Mouse (Mus musculus) cerebellum, adult 18-20 months (tissue): ENCODE measurements around the gene Tiparp.

Source experiments
- DNase-seq, 2 experiments: peaks; one replicate each; pipeline ENCODE4 v3.0.0; 2021

The Tiparp gene

DNA sequence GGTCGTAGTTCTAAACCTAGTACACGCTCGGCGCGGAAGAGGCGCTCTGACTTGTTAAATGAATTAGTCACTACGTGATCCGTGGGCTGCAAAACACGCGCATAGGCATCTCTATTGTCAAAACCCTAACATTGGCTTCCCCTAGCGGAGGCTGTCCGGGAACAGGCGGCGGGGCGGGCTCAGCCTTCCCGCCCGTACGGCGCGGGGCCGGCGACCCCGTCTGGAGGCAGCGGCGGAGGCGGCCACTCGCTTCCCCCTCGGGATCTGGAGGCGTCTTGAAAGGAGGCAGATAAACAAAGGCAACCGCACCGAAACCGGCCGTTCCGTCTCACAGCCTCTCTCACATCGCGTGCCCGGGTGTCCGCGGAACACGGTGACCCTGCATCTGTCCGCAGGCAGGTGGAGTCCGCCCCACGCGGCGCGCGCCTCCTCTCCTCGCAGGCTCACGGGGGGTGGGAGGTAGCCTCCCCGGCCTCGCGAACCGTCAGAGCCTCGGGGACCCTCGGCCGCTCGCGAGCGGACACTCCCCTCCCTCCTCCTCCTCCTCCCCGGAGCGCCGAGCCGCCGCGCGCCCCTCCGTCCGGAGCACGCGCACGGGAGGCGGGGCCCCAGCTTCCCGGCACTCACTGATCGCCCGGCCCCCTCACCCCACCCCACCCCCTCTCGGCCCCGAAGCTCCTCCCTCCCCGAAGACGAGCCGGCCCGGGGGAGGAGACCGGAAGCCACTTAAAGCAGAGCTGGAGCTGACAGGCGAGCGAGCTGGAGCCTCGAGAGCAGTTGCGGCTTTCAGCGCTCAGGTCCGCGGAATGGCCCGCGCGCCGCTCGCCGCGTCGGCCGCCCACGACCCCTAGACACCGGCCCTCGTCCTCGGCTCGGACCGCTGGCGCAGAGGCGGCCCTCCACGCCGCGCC, at the start of gene Tiparp:
Gene Tiparp, plus strand, starts transcription at position 720 of the 911 bp plus-strand sequence.
- peak; percentile 88 to 89 for DNase-seq

DNA sequence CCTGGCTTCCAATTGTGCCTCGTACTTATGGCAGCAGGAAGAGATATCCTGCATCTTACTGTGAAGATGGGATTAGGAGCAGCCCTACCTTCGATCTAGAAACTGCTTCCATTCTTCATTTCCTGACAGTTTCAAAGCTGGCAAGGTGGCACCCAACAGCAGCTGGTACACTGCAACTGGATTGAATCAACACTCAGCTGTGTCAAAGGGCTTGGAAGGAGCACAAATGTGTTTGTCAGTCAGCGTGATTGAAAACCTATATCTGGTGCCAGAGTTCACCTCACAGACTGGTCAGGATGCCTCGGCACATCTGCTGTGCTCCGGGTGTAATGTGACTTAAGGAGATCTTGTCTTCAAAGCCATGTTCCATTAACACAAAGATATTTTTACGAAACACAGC, 47.5 kb upstream of the Tiparp start:
- DNase-seq = no peak

DNA sequence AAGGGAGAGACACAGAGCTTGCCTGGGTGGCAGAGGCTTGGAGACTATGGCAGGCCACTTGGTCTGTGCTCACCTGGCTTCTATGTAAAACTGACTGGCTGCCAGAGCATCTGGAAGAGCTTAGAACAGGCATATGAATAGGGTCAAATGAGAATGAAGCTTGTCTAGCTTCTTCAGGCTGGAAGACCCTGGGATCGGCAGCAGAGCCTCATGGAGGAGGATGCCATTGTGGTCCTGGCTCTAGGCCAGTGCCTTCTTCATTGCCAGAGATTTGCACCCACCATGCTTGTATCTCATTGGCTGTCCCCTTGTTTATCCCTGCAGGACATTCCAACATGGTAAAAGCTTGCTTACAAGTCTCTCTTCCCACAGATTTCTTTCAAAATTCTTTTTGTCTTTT, 45.9 kb upstream of the Tiparp start:
- DNase-seq = no peak

DNA sequence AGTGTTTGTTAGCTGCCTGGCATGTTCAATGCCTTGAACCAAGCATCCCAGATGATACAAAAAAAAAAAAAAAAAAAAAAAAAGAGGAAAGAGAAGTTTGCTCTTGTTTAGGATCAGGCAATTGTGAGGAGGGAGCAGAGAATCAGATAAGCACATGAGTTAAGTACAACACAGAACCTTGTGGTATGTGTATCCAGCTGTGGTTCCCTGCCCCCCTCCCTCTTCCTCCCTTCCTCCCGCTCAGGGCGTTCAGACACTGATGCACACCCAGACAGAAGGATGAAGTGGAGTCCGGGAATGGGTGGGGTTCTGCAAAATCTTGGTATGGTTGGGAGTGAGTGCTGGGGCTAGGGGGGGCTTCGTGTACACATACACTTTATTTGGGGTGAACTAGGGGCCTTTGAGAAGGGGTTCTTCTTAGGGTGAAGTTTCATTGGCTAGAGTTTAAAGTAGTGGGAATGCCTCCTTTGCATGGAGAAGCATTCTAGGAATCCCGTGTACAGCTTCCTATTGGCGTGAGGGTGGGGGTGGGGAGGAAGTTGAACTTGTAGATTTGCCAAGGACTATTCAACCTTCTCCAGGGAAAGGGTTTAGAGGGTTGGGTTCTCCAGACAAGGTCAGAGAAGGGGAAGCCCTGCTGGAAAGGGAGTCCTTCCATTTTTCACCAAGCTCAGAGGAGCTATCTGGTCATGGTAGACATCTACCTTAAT, 45.4 kb upstream of the Tiparp start:
- no peak for DNase-seq

DNA sequence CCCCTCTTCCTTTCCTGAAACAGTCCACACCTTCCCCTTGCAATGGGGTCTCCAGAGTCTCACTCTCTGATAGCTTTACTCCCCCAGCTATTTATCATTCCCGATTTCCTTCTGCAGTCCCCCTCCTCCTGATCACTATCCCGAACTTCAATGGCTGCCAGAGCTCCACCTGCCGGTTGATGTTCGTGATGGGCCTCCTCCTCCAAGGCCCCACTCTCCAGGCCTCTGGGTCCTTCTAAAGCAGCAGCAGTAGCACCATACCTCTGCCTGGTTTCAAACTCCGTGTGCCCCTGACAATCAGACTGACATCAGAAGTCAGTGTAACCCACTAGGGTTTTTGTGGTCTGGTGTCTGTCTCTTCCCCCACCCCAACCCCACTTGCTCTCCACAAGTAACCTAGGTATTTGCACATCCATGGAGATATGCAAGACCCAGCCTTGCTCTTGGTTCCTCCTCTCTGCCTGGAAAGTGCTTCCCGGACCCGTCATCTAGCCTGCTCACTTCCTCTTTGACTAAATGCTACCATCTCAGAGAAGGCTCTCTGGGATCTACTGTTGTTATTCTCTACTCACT, 44.0 kb upstream of the Tiparp start:
- no peak for DNase-seq

DNA sequence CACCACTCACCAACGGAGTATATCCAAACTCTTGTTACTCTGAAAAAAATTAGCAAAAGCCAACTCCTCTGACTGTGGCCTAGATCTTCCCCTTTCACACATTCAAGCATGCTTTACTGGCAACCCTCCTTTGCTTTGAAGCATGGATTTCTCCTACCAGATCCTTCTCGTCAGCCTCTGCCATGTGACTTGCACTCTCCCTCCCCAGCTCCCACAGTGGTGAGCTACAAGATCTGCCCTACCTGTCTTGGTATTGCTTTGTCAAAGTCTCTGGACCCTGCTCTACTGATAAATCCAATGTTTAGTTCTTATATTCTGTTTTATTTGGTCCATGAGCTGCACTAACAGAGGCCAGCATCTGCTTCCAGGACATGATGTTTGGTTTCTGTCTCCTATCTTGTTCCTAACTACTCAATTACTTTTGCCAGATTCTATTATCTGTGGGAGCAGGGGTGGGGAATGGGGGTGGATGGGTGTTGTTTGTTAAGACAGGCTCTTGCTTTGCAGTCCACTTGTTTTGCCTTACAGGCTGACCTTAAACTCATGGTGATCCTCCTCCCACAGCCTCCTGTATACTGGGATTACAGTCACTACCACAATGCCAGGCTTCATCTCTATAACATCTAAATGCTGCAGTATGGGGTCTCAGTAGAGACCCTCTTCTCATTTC, 40.7 kb upstream of the Tiparp start:
- DNase-seq = no peak

DNA sequence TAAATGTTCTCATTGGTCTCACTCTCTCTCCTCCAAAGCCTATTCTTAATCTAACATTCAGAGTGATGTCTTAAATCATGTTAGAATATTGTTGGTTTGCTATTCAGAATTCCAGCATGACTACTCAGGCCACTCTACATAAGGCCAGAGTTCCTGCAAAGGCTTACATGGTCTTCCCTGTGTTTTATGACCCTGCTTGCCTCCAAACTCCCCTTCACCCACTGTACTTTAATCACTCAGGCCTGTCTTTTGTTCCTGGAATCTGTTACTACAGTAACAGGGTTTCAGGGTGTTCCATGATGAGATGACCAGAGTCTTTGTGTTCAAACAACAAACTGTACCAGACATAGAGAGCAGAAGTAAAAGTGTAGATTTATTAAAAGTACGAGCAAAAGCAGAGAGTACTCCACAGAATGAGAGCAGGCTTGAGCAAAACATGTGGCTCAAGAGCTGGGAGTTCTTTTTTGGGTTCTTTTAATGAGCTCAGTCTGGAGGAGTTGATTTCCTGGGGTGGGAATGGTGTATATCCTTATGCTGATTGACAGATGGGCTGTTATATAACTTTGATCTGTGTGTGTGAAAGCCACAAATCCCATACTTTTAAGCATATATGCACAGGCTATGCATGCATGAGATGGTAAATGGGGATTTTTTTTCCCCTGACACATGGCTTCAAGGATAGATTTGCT, 39.5 kb upstream of the Tiparp start:
- no peak for DNase-seq

DNA sequence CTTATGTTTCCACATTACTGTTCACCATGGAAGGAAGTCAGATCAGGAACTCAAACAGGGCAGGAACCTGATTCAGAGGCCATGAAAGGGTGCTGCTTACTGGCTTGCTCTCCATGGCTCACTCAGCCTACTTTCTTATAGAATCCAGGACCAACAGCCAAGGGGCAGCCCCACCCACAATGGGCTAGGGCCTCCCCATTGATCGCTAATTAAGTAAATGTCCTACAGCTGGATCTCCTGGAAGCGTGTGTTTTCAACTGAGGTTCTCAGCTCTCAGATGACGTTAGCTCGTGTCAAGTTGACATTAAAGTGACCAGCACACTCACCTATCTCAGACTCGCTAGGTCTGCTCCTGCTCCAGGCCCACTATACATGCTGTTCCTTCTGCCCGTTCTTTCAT, 38.6 kb upstream of the Tiparp start:
- no peak for DNase-seq

DNA sequence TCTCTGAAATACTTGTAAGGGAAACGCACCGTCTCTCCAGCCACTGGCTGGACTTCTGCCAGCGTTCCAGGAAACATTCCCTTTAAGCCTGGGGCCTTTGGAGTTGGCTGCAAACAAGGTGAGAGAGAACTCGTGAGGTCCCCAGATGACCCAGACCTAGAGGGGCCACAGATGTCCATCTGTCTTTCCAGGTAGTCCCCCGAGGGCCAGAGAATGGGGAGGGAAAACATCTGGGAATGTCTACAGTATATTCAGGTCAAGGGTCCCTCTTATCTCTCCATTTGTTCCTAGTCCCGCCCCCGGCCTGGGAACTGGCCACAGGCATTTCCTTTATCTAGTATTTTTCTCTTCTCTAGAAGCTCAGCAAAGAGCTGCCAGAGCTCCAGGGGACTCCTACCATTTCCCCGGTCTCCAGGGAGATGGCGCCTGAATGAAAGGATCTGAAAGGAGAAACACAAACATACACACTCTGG, 33.9 kb upstream of the Tiparp start:
- peak in 1 of 2 experiments; percentile 5 for DNase-seq

DNA sequence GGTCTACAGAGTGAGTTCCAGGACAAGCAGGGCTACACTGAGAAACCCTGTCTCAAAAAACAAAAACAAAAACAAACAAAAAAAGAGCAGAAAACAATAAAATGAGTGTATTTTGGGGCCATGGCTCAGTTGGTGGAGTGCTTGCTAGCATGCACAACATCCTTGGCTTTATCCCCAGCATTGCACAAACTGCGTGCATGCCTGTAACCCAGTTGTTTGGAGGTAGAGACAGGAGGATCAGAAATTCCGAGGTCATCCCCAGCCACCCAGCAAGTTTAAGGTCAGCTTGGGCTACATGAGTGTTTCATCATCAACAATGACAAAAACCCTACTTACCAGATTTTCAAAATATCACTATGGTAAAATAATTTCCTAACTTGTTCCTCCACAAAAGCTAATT, 20.4 kb upstream of the Tiparp start:
- DNase-seq = no peak

DNA sequence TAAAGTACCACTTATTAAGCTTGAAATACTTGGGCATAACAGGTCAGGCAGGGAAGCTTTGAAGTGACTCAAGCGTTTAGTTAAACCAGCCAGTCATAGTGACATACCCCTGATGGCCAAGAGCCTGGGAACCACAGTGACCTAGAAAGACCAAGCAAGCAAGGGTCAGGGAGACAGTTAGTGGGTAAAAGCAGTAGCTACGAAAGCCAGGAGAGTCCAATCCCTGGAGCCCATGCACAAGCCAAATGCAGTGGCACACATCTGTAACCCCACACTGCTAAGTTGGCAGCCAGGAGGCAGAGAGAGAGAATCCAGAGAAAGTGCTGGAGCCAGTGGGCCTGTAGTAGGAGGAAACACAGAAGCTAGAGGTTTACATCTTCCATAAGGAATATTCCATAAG, 17.6 kb upstream of the Tiparp start:
- no peak for DNase-seq

DNA sequence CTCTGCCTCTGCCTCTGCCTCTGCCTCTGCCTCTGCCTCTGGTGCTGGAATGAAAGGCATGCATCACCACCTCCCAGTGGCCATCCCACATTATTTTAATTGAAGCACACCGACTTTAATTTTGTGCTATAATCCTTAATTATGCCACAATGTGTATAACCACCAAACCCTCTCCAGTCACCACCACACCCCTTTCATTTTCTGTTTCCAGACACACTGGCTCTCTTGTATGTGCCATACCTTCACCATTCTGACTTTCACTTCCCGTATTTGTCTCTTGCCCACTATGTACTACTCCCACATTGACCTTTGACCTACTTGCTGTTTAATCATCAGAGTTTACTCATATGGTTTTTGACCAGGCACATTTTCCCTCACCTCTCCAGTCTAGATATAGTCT, 12.5 kb upstream of the Tiparp start:
- no peak for DNase-seq

DNA sequence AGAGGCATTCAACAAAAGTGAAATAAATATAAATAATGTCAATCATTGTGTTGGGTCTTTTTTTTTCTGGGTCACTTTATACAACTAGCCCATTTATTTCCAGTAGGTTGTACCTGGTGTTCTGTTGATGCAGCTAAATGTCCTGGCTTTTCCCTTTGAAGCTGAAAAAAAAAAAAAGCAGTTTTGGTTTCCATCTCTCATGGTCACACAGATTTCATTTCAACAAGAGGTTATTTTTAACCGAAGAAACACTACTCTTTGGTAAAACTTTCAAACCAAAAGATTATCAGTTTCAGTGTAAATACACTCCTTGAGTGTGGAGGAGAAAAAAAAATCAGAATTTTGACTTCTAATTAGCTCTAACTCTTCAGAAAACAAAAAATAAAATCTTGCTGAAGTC, 11.7 kb upstream of the Tiparp start:
- DNase-seq = no peak

DNA sequence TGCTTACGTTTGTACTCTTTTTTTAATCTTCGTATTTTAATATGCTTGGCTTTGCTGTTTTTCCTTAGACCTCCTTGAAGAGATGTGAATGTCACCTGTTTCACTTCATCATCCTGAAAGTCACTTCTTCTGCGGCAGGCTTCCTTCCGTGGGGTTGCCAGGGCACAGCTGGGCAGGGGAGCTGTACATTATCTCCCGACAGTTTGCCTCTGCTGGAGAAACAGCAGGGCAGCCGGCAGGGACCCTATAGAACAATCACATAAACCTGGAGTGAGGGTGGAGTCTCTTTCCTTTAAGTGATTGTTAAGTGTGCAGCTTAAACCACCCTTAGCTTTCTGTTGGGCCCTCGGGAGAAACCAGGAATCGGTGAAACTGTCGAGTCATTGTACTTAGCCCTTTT, 11.1 kb upstream of the Tiparp start:
- DNase-seq = no peak

DNA sequence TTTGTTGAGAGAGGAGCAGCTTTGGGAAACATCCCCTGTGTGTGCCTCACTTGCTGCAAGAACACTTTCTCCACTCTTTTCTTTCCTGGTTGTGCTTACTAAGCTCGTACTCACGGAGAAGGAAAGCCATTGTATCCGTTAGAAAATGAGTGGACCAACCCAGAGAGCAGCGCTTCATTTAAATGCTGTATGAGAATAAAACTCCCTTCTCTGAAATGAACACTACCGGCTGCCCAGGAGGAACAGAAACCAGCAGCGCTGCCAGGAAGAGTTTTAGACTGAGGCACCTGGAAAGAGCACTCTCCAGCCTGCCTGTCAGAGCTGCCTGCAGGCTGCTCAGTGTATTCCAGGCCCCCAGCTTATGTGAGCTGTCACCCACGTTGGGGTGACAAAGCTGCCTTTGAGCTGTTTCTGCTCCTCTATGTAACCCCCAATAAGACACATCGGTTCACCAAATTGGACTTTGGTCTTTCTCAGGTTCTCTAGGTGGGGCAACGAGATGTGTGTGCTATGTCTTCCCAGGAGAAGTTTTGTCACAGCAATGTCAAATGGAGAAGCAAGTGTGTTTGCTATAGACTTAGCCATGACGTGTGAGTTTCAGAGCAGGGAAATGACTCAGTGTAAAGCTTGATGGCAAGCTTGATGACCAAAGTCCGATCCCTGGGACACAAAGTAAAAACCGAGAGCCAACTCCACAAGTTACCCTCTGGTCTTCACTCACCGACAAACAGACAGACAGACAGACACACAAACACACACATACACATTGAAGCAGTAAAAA, 10.3 kb upstream of the Tiparp start:
- DNase-seq = no peak

DNA sequence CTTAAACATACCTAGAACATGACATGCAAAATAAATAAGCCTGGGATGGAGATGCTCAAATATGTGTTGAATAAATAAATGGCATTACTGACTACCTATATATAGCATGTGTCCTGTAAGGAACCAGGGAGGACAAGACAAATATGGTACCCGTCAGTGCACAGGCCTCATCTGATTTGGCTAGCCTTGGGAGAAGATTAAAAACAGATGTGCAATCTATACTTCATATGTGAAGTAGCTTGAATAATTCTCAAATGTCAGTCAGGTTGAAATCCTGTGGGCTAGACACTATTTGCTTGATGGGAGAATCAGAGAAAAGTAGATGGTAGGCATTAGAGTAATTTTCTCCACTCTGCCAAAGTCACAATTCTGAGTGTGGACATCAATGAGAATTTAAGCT, 6.8 kb upstream of the Tiparp start:
- no peak for DNase-seq

DNA sequence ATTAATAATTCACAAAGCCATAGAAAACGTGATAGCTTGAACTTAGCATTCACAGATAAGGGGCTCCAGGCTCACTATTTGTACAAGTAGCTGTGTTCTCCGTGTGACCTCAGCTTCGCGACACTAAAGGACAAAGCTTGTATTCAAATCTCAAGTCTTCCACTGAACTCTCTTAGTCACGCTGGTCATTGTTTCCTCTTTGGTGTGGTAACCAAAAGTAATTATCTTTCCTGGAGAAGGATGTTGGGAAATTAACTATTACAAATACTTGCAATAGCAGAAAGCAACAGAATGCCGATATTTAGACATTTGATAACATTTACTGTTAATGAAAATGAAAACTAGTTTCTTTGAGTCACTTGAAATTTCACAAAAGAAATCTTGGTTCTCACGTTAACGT, 4.8 kb upstream of the Tiparp start:
- DNase-seq = no peak

DNA sequence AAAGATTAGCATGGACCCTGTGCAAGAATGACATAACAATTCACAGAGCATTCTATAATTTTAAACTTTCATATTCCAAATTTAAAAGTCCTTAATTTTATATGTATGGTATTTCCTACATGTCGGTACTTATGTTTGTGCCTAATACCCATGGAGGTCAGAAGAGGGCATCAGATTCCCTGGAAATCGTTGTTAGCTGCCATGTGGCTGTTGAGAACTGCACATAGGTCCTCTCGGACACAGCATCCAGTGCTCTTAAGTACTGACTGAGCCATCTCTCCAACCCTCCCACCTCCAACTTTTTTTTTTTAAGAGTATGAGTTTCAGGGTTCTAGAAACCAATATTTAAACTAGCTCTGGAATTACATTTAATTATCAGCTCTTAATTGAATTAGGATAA, 2.5 kb upstream of the Tiparp start:
- no peak for DNase-seq

DNA sequence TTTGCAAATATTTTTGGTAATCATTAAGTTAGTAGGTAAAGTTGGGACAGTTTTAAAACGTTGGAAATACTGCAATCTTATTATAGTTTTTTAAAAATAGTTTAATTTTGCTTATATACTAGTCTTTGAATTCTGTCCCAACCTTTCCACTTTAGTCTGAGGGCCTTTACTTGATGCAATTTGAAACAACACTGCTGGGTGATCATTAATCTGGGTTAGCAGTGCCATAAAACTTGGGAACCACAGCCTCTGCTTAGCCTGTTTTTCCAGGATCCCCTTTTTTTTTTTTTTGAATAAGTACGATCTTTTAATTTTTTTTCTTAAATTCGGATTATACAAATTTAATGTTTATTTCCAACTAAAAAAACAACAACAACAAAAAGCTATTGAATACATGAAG, 1.0 kb upstream of the Tiparp start:
- no peak for DNase-seq

DNA sequence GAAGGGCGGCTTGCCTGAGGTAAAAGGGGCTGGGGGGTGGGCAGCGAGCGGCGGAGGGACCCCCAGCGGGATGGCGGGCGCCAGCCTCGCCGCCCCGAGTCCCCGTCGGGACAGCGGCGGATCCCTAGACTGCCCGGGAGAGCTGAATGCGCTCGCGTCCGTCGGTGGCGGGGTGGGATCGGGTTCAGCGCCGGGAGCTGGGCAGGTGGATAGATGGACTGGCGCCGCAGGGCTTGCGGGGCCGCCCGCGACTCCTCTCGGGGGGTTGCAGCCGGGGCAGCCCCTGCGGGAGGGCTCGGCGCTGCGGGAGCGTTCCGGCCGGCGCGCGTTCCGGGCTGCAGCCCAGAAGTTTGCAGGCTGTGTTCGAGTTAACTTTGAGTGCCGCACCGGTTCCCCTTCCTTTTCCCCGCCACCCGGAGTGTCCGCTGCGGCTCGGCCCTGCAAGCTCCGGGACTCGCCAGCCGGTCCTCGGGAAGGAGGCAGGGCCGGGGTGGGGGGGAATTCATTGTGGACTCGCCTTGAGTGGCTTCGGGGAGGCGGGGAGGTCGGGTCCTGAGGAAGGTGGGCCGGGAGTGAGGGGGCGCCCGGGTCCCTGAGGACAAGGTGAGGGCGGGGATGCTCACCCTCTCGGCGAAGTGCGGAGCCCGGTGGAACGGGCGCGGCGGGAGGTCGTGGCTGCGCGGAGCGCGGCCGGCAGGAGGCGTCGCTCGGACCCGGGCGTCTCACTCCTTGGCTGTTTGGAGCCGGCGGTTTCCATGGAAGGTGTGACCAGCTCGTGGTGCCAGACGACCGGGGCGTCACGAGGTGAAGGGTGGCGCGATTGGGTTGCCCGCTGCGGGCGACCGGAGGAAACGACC, 632 bp downstream of the Tiparp start:
- peak; percentile 65 to 78 for DNase-seq
